Mouse (Mus musculus) intestine, embryonic 14.5 days (tissue): ENCODE data around the gene Zfp580. TPM values are rescaled to one million over a fixed set of nuclear protein-coding genes. Genes with fewer than 3 reads are reported as not detected.
"Not testable (repeated sequence)": the region's sequence is repeated elsewhere in the genome, so short reads cannot be mapped to it uniquely, and the experiment has no call there.

Experiments
- ATAC-seq: fragments of 200-750 bp; cut with Nextera tagmentation; replicated peaks from 2 replicates; pipeline ENCODE4 v1.8.0; 2017; ENCODE audit warnings: low read depth, moderate number of reproducible peaks, moderate TSS enrichment, moderate library complexity; ENCODE audit not compliant: low FRiP score, low TSS enrichment
- DNase-seq: peaks from one replicate; pipeline ENCODE4 v3.0.0-alpha.2; 2018; ENCODE audit warnings: low spot score
- H3K27ac ChIP-seq: fragments of 300-500 bp; sonication (generic); 2 replicates; pipeline ENCODE4 v1.5.1; 2014; ENCODE audit warnings: low read depth, mild to moderate bottlenecking, control low read depth
- H3K27me3 ChIP-seq: fragments of 300-500 bp; sonication (generic); replicated peaks from 2 replicates; pipeline ENCODE4 v1.6.1; 2014; ENCODE audit warnings: low read length, control low read depth; ENCODE audit not compliant: control insufficient read depth, insufficient read depth
- H3K36me3 ChIP-seq: fragments of 300-500 bp; sonication (generic); 2 replicates; pipeline ENCODE4 v1.6.1; 2014; ENCODE audit warnings: low read length, control low read depth; ENCODE audit not compliant: control insufficient read depth, insufficient read depth
- H3K4me1 ChIP-seq: fragments of 300-500 bp; sonication (generic); replicated peaks from 2 replicates; pipeline ENCODE4 v1.6.1; 2014; ENCODE audit warnings: low read length, control low read depth, mixed read lengths; ENCODE audit not compliant: control insufficient read depth, insufficient read depth
- H3K4me2 ChIP-seq: fragments of 300-500 bp; sonication (generic); 2 replicates; pipeline ENCODE4 v1.6.1; 2014; ENCODE audit warnings: low read length
- H3K4me3 ChIP-seq: fragments of 300-500 bp; sonication (generic); 2 replicates; pipeline ENCODE4 v1.5.1; 2014; ENCODE audit warnings: low read depth, low read length, control low read depth, mixed read lengths
- H3K9ac ChIP-seq: fragments of 300-500 bp; sonication (generic); 2 replicates; pipeline ENCODE4 v1.6.1; 2014; ENCODE audit warnings: mild to moderate bottlenecking, low read length
- H3K9me3 ChIP-seq: fragments of 300-500 bp; sonication (generic); 2 replicates; pipeline ENCODE4 v1.6.1; 2016; ENCODE audit warnings: low read length, control low read depth; ENCODE audit not compliant: control insufficient read depth
- WGBS: fragments of 180-500 bp; shearing (Covaris S2); extraction: QIAGEN DNeasy Blood & Tissue Kit; methylation state at CpG from one replicate; pipeline ENCODE4 v1.1.7; 2014; 5-methylcytosine and 5-hydroxymethylcytosine counted together
- polyA plus RNA-seq: library from polyadenylated mRNA; unstranded; fragments of >200 nt; fragmentation: Nextera tagmentation; extraction: Ambion mirVana; gene quantifications from 2 replicates; pipeline ENCODE4 v1.2.1, GENCODE M21; 2014

Zfp580 gene
- polyA plus RNA-seq, 1 experiment from 2014 or later: 40.1 TPM

DNA sequence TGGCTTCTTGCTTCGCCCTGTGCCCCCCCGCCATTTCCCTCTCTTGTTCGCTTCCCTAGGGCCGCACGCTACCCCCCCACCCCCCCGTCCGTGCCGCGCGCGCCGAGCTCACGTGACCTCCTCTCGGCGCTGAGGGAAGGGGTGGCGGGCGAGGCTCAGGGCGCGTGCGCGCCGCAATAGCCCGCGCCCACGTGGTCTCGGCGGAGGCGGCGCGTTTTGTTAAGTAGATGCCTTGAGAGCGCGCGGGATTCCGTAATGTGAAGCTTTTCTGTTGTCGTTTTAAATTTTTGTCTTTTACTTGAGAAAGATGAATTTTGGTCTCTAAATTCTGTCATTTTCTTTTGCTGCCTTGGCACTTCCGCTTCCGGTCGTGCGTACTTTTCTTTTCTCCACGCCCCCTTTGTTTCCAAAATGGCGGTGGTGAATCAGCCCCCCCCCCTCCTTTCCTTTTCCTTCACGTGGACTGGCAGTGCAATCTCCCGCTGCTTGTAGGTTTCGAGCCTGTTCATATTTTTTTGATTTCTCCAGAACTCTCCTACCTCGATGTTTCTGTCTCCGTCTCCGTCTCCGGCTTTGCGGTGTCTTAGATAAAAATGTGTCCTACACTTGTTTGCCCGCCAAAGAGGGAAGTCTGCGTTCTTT, 11.1 kb downstream of the Zfp580 start:
- H3K9ac ChIP-seq: peak overlapping the region; percentile 98
- DNase-seq: peak; percentile 93
- peaks cover 24% of the 10 kb centered on the region for H3K4me1 ChIP-seq
- H3K4me3 ChIP-seq: peak overlapping the region; percentile 80
- WGBS: under 1% methylated on average over 42 of the region's 51 CpGs
- peaks cover 17% of the 10 kb centered on the region for H3K36me3 ChIP-seq
- peak overlapping the region; percentile 82 for H3K4me2 ChIP-seq
- H3K9me3 ChIP-seq: no peaks in the 10 kb centered on the region
- H3K27ac ChIP-seq: peak overlapping the region; percentile 100
- peaks cover 5% of the 10 kb centered on the region for H3K27me3 ChIP-seq
- peak; percentile 59 for ATAC-seq

DNA sequence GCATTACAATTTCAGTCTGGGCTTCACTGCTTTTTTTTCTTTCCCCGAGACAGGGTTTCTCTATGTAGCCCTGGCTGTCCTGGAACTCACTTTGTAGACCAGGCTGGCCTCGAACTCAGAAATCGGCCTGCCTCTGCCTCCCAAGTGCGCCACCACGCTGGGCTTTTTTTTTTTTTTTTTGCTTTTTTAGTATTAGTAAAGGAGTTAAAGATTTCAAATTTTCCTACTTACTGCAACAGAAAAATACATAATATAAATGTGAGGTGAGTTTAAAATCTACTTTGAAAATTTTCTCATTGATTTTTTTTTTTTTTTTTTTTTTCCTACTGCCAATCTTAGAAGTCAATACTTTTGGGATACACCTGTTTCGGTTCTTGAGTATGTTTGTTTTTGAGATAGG, 13.5 kb downstream of the Zfp580 start:
- Histone ChIP-seq H3K9ac (no peak overlapping the region), H3K9me3 (no peaks in the 10 kb centered on the region), H3K27me3 (no peaks in the 10 kb centered on the region), H3K4me3 (no peak overlapping the region), H3K36me3 (peaks cover 41% of the 10 kb centered on the region), H3K27ac (no peak overlapping the region), H3K4me2 (no peak overlapping the region), H3K4me1 (peaks cover 21% of the 10 kb centered on the region)
- DNase-seq: no peak
- ATAC-seq: no peak
- WGBS: 93% methylated on average over 6 of the region's 6 CpGs

DNA sequence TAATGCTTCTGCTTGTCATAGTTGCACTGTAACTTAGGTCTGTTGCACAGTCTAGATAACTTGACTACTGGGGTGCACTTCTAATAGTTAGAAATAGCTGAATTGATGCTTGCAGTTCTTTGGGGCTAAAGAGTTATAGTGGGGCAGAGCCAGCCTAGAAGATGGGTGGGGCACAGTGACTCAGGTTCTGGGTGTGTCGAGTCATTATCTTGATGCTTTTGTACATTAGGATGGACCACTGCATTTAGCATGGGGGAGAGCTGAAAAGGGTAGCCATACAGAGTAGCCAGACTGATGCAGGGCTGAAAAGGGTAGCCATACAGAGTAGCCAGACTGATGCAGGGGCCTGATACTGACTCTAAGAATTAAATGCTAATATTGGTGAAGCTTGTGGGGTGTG, 22.2 kb downstream of the Zfp580 start:
- no peaks in the 10 kb centered on the region for H3K4me1 ChIP-seq
- 81% methylated on average over 1 of the region's 1 CpGs for WGBS
- H3K4me3 ChIP-seq: no peak overlapping the region
- H3K9ac ChIP-seq: no peak overlapping the region
- peaks cover 97% of the 10 kb centered on the region for H3K36me3 ChIP-seq
- H3K27me3 ChIP-seq: no peaks in the 10 kb centered on the region
- H3K9me3 ChIP-seq: no peaks in the 10 kb centered on the region
- no peak for DNase-seq
- no peak overlapping the region for H3K4me2 ChIP-seq
- no peak for ATAC-seq
- no peak overlapping the region for H3K27ac ChIP-seq

DNA sequence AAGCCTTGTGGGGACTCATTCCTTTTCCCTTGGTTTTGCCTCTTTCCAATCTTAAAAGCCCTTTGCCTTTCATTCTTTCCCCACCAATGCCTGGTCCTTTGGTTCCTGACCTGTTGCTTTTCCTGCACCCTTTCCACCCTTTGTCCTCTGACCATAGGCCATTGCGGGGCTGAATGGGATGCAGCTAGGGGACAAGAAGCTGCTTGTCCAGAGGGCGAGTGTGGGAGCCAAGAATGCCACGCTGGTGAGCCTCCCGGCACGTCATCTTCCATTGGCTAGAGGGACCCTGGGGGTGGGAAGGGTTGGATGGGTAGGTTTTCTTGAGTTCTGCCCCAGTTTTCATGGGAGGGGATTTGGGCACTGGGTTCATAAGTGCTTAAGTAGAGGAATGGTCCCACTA, 23.6 kb downstream of the Zfp580 start:
- H3K4me2 ChIP-seq: no peak overlapping the region
- WGBS: 92% methylated on average over 5 of the region's 5 CpGs
- H3K36me3 ChIP-seq: peaks cover 90% of the 10 kb centered on the region

DNA sequence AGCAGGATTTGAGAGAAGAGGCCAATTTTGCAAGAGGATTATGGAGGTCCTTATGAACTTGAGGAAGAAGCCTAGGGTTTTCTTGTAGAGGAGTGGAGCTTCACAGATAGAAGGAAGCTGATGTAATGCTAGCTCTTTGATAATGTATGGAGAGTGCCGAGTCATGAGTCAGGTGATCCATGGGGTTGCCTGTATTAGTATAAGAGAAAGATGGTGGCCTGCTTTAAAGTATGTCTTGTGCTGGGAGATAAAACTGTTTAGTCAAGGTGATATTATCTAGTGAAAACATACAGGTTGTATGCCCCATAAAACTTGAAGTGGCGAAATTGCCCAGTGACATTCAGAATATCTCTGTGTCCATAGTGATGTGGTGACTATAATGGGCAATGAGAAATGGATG, 25.6 kb downstream of the Zfp580 start:
- Histone ChIP-seq H3K9ac (no peak overlapping the region), H3K4me2 (no peak overlapping the region), H3K4me3 (no peak overlapping the region), H3K27me3 (no peaks in the 10 kb centered on the region), H3K36me3 (peaks cover 70% of the 10 kb centered on the region), H3K4me1 (peaks cover 7% of the 10 kb centered on the region), H3K9me3 (no peaks in the 10 kb centered on the region), H3K27ac (no peak overlapping the region)
- 71% methylated on average over 2 of the region's 2 CpGs for WGBS
- no peak for DNase-seq
- ATAC-seq: no peak

More for the DNA sequence above, 23.6 kb downstream of the Zfp580 start:
- DNase-seq (no peak), ATAC-seq (no peak)
- Histone ChIP-seq H3K27me3 (no peaks in the 10 kb centered on the region), H3K4me1 (no peaks in the 10 kb centered on the region), H3K9ac (no peak overlapping the region), H3K4me3 (no peak overlapping the region), H3K27ac (no peak overlapping the region), H3K9me3 (no peaks in the 10 kb centered on the region)

DNA sequence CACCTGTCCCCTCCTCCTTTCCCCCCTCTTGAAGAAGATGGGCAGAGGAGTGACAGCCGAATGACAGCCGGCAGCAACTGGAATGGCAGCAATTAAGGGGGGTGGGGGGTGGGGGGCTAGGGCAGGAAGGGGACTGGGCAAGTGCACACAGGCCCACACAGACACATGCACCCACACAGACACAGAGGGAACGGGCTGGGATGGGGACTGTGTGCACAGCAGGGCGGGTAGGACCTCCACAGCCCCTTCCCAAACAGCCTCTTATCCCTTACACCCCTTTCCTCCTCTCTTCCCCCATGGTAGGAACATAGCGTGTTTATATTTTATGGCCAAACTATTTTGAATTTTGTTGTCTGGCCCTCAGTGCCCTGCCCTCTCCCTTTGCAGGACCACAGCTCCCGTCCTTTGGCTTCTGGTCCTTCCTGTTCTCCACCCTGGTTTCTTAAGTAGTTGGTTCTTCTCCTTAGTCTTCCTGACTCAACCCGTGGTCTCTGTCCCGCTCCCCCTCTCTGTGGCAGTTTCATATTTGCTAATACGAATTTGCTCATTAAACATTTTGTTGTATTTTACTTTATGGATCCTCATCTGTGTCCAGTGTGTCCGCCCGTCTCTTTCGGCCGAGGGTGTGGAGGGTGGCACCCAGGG, 28.1 kb downstream of the Zfp580 start:
- not testable (repeated sequence) for H3K4me1 ChIP-seq, H3K27me3 ChIP-seq, DNase-seq, H3K9me3 ChIP-seq
- peak; percentile 16 for ATAC-seq
- peak overlapping the region; percentile 92 for H3K27ac ChIP-seq
- peaks cover 59% of the 10 kb centered on the region for H3K36me3 ChIP-seq
- H3K4me3 ChIP-seq: peak overlapping the region; percentile 96
- H3K4me2 ChIP-seq: peak overlapping the region; percentile 66
- H3K9ac ChIP-seq: peak overlapping the region; percentile 95; the same call in 1 of the 2 replicates
- 43% methylated on average over 9 of the region's 13 CpGs for WGBS

DNA sequence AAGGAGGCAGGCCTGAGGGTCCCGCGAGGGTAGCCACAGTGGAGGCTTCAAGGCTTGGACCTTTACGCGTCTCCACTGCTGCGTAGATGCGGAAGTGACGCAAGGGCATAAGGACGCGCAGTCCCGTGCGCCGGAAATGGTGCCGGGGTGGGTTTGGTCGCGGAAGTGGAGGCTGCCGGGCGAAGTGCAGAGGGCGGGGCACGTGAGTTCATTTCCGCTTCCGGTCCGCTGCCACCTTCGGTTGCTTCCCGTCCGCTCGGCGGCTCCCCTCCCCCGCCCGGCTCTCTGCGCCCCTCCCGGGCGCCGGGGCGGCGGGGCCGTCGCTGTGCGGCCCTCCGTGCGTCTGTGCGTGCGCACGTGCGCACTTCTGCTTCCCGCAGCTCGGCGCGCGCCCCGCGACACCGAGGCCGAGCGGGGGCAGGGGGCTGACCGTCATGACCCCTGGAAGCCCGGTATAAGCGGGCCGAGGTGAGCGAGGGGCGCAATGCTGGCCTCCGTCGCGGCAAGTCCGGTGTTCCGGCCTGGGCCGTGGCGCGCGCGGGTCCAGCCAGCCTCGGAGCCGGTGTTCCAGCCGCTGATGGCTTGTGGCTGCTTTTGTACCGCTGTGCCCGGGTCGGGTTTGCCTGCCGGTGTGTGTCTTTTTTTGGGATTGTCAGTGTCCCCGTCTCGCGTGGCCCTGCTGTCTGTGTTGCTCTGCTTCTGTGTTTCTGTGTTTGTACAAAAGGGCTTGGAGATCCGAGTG, 28.8 kb downstream of the Zfp580 start, which contains the start of gene Epn1:
Gene Epn1 (plus strand): TSS at position 226 of the 742 bp plus-strand sequence.
- Histone ChIP-seq H3K4me2 (peak within 1 kb of the TSS; percentile 66), H3K36me3 (peaks cover 60% of the 10 kb centered on the region), H3K27me3 (no peaks in the 10 kb centered on the region), H3K9me3 (no peaks in the 10 kb centered on the region), H3K4me3 (peak within 1 kb of the TSS; percentile 96), H3K27ac (peak within 1 kb of the TSS; percentile 92), H3K9ac (peak within 1 kb of the TSS; percentile 95), H3K4me1 (peaks cover 10% of the 10 kb centered on the region)
- peak; percentile 96 for ATAC-seq
- under 1% methylated on average over 75 of the region's 81 CpGs for WGBS
- DNase-seq: peak; percentile 95

DNA sequence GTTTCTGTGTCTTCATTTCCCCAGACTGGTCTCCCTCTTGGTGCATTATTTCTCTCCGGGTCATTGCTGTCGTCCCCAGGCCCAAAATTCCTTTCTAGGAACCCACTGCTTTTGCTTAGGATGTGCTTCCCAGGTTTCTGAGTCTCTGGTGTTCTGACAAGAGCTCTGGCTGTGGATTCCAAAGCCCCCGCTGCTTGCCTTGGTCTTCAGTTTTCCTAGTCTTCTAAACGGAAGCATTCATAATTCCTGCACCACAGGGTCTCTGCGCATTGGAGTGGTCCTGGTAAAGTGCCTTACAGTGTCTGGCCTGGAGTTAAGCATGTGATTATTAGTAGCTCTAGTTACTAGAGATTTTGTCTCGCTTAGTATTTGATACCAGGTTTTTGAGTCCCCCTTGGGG, 29.5 kb downstream of the Zfp580 start:
- H3K27me3 ChIP-seq: no peaks in the 10 kb centered on the region
- peak overlapping the region; percentile 95 for H3K9ac ChIP-seq
- no peak for ATAC-seq
- H3K9me3 ChIP-seq: no peaks in the 10 kb centered on the region
- peak; percentile 71 for DNase-seq
- H3K4me1 ChIP-seq: peaks cover 10% of the 10 kb centered on the region
- H3K4me3 ChIP-seq: peak overlapping the region; percentile 96
- 14% methylated on average over 6 of the region's 6 CpGs for WGBS
- H3K36me3 ChIP-seq: peaks cover 61% of the 10 kb centered on the region
- peak overlapping the region; percentile 66 for H3K4me2 ChIP-seq
- peak overlapping the region; percentile 92; the same call in 1 of the 2 replicates for H3K27ac ChIP-seq
